Mouse (Mus musculus) midbrain, embryonic 14.5 days (tissue): ENCODE measurements around the gene Gm21190. TPM values are rescaled to one million over a fixed set of nuclear protein-coding genes. Genes with fewer than 3 reads are reported as not detected.

Experiments
- polyA plus RNA-seq: library from polyadenylated mRNA; unstranded; fragments of >200 nt; fragmentation: Nextera tagmentation; extraction: Ambion mirVana; gene quantifications from 2 replicates; pipeline ENCODE4 v1.2.1, GENCODE M21; 2014

The Gm21190 gene
- polyA plus RNA-seq, 1 experiment from 2014 or later: not detected

Other genes with a start within 250 kb of the Gm21190 start
- not detected in 2 replicates for gene Gm21149, start 52.7 kb downstream of the Gm21190 start, polyA plus RNA-seq
- not detected in 2 replicates for gene Gm21083, start 48.1 kb upstream of the Gm21190 start, polyA plus RNA-seq
- gene Speer4d, start 89.8 kb upstream of the Gm21190 start, polyA plus RNA-seq: not detected in 2 replicates
- gene 4930572O03Rik, start 127.8 kb upstream of the Gm21190 start, polyA plus RNA-seq: not detected in 2 replicates
- not detected in 2 replicates for gene Speer4c, start 185.0 kb upstream of the Gm21190 start, polyA plus RNA-seq